Mouse (Mus musculus): Measurements from ENCODE around the gene Prkag3.

- TF ChIP-seq CTCF (IDR thresholded peaks at IDR 0.05; ENCODE audit: low read depth) (no peak), EP300 (IDR thresholded peaks at IDR 0.05; ENCODE audit: low read depth) (no peak)
Measured at GRCm38 (mm10) chr1:74774062-74774461, 25.0 kb upstream of the Prkag3 start.
